Mouse (Mus musculus) central nervous system, embryonic 11.5 days (tissue): ENCODE results near the gene Foxi1. TPM values are rescaled to one million over a fixed set of nuclear protein-coding genes. Genes with fewer than 3 reads are reported as not detected.

Experiments used
- polyA plus RNA-seq: library from polyadenylated mRNA; depleted of rRNA; stranded (reverse); fragments of >200 nt; gene quantifications from 2 replicates; pipeline ENCODE4 v1.2.3, GENCODE M21; 2012; rRNA removed

The Foxi1 gene
- 0.02 and 0.04 TPM in 2 replicates for polyA plus RNA-seq

GRCm38 (mm10) chr11:34207989-34208388 is at the start of gene Foxi1:
Gene Foxi1 (minus strand): TSS chr11:34208089.

Other genes with a start within 250 kb of the Foxi1 start
- 0.12 and 0.37 TPM in 2 replicates for gene Kcnmb1, start 245.1 kb downstream of the Foxi1 start, polyA plus RNA-seq
- gene Kcnip1, start 214.9 kb downstream of the Foxi1 start, polyA plus RNA-seq, result 3.7 and 6.5 TPM in 2 replicates
- gene Lcp2, start 161.2 kb downstream of the Foxi1 start, polyA plus RNA-seq, result 2.3 and 2.4 TPM in 2 replicates
- not detected in 2 replicates for gene 4930469K13Rik, start 109.5 kb downstream of the Foxi1 start, polyA plus RNA-seq
- 0.98 and 1.4 TPM in 2 replicates for gene Fam196b, start 106.7 kb upstream of the Foxi1 start, polyA plus RNA-seq